Mouse (Mus musculus) heart, embryonic 13.5 days (tissue): ENCODE data around the gene Cenph. TPM values are rescaled to one million over a fixed set of nuclear protein-coding genes. Genes with fewer than 3 reads are reported as not detected.
"Not testable (repeated sequence)": the region's sequence is repeated elsewhere in the genome, so short reads cannot be mapped to it uniquely, and the experiment has no call there.

ENCODE experiments used
- ATAC-seq: fragments of 200-750 bp; cut with Nextera tagmentation; 2 replicates; pipeline ENCODE4 v1.8.0; 2017; ENCODE audit warnings: moderate TSS enrichment; ENCODE audit not compliant: insufficient number of reproducible peaks, low FRiP score, low TSS enrichment; ENCODE audit errors: extremely low read depth
- H3K27ac ChIP-seq: fragments of 300-500 bp; sonication (generic); replicated peaks from 2 replicates; pipeline ENCODE4 v1.5.1; 2015; ENCODE audit warnings: moderate library complexity, mild to moderate bottlenecking, inconsistent platforms
- H3K27me3 ChIP-seq: fragments of 300-500 bp; sonication (generic); replicated peaks from 2 replicates; pipeline ENCODE4 v1.6.1; 2015; ENCODE audit warnings: mild to moderate bottlenecking, inconsistent platforms
- H3K36me3 ChIP-seq: fragments of 300-500 bp; sonication (generic); 2 replicates; pipeline ENCODE4 v1.6.1; 2015; ENCODE audit warnings: mild to moderate bottlenecking, inconsistent platforms
- H3K4me1 ChIP-seq: fragments of 300-500 bp; sonication (generic); 2 replicates; pipeline ENCODE4 v1.6.1; 2015; ENCODE audit warnings: inconsistent platforms
- H3K4me2 ChIP-seq: fragments of 300-500 bp; sonication (generic); 2 replicates; pipeline ENCODE4 v1.6.1; 2015; ENCODE audit warnings: inconsistent platforms, mild to moderate bottlenecking, moderate library complexity
- H3K4me3 ChIP-seq: fragments of 300-500 bp; sonication (generic); 2 replicates; pipeline ENCODE4 v1.5.1; 2015; ENCODE audit warnings: moderate library complexity, mild to moderate bottlenecking, inconsistent platforms
- H3K9ac ChIP-seq: fragments of 300-500 bp; sonication (generic); 2 replicates; pipeline ENCODE4 v1.6.1; 2015; ENCODE audit warnings: inconsistent platforms, mild to moderate bottlenecking, moderate library complexity
- H3K9me3 ChIP-seq: fragments of 300-500 bp; sonication (generic); 2 replicates; pipeline ENCODE4 v1.6.1; 2016; ENCODE audit warnings: inconsistent platforms
- WGBS: fragments of 180-500 bp; shearing (Covaris S2); methylation state at CpG from one replicate; pipeline ENCODE4 v1.1.7; 2015; ENCODE audit warnings: mixed read lengths; 5-methylcytosine and 5-hydroxymethylcytosine counted together
- polyA plus RNA-seq: library from polyadenylated mRNA; unstranded; fragments of >200 nt; fragmentation: Nextera tagmentation; extraction: Ambion mirVana; gene quantifications from 2 replicates; pipeline ENCODE4 v1.2.1, GENCODE M21; 2015

The Cenph gene
- polyA plus RNA-seq, 1 experiment from 2014 or later = 20.4 TPM

DNA sequence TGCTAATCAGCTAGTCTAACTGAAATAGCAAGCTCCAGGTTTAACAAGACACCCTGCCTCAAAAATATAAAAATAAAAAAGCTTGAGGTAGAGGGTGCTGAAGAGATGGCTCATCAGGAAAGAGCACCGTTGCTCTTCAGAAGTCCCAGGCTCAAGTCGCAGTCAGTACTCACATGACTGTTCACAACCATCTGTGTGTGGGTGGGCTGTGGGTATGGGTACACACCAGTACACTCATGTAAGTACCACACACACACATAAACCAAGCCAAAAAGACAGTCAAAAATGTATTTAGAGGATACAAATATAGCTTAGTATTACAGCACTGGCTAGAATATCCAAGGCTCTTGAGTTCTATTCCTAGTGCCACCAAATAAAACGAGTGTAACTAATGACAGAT lies 29.6 kb downstream of the Cenph start:
- no peak for ATAC-seq
- peaks cover 14% of the 10 kb centered on the region for H3K4me1 ChIP-seq
- no peaks in the 10 kb centered on the region for H3K27me3 ChIP-seq
- H3K4me3 ChIP-seq = no peak overlapping the region
- H3K36me3 ChIP-seq = 0 out of 2 replicates have a peak, but pooled peaks cover 2% of the 10 kb centered on the region
- no peak overlapping the region for H3K4me2 ChIP-seq
- WGBS = 84% methylated on average over 3 of the region's 3 CpGs
- no peaks in the 10 kb centered on the region for H3K9me3 ChIP-seq
- no peak overlapping the region for H3K9ac ChIP-seq
- H3K27ac ChIP-seq = no peak overlapping the region

DNA sequence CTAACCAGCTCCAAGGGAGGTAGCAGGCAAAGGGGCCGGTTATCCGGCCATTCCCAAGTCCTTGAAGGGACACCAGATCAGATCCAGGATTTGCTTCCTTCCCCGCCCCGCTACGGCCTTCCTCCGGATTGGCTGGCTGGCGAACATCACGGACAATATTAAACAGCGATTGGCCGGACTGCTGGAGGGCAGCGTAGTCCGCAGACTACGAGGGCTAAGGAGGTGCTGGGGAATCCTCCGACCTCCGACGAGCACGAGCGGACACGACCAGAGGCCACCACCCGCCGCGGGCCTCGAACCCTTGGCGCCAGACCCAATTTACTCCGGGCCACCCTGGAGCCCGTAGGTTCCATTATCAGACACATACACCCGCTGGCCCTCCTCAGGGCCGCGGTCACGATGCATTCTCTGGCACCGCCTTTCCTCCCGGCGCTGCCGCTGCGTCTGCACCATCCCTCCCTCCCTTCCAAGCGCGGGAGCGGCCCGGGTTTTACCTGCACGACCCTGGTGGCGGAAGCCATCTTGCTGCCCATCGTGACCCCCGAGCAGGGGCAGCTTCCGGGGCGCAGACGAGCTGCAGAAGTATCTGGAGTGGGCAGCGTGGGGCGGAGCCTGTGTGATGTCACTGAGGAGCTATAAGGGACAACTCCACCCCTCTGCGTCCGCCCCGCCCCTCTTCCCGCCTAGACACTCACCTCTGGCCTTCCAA lies 31.5 kb downstream of the Cenph start, which contains the start of gene Mrps36:
TSS of gene Mrps36 (minus strand) at position 624 of the 709 bp plus-strand sequence.
- Histone ChIP-seq H3K27me3 (no peaks in the 10 kb centered on the region), H3K27ac (peak within 1 kb of the TSS; percentile 96), H3K4me1 (peaks cover 17% of the 10 kb centered on the region), H3K36me3 (peaks cover 16% of the 10 kb centered on the region), H3K4me2 (peak within 1 kb of the TSS; percentile 72), H3K9me3 (no peaks in the 10 kb centered on the region), H3K4me3 (peak within 1 kb of the TSS; percentile 65), H3K9ac (peak within 1 kb of the TSS; percentile 89)
- ATAC-seq = peak; percentile 91
- WGBS = under 1% methylated on average over 52 of the region's 52 CpGs

DNA sequence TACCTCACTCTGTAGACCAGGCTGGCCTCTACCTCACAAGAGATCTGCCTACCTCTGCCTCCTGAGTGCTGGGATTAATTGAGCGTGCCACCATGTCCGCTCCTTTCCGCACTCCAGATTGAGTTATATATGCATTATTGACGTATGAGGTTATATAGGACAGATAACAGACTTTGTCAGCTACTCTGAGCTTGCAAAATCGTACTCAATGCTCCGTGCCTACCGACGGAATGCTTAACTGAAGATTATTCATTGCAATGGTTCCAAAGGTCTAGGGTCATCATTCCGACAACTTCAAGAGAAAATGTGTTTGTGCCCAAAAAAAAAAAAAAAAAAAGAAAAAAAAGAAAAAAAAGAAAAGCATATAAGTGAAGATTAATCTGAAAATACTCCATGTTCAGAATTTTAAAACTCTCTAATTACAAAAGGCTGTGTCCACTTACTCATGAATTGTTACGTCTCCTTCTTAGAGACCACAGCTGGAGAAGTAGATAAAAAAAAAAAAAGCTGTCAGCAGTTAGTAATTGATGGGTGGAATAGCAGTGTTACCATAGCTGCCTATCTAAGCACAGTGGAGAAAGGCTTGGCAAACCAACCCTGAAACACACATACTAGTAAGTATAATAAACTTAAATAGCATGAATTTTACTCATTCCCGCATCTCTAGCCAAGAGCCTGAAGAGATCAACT lies 32.2 kb downstream of the Cenph start:
- Histone ChIP-seq H3K4me3 (peak overlapping the region; percentile 65), H3K27ac (peak overlapping the region; percentile 96), H3K36me3 (peaks cover 23% of the 10 kb centered on the region), H3K9ac (peak overlapping the region; percentile 89), H3K4me1 (peaks cover 17% of the 10 kb centered on the region), H3K9me3 (no peaks in the 10 kb centered on the region), H3K27me3 (no peaks in the 10 kb centered on the region), H3K4me2 (peak overlapping the region; percentile 72)
- ATAC-seq = 0 out of 2 replicates have a peak, but pooled peaks have one; percentile 6
- WGBS = 55% methylated on average over 11 of the region's 11 CpGs

DNA sequence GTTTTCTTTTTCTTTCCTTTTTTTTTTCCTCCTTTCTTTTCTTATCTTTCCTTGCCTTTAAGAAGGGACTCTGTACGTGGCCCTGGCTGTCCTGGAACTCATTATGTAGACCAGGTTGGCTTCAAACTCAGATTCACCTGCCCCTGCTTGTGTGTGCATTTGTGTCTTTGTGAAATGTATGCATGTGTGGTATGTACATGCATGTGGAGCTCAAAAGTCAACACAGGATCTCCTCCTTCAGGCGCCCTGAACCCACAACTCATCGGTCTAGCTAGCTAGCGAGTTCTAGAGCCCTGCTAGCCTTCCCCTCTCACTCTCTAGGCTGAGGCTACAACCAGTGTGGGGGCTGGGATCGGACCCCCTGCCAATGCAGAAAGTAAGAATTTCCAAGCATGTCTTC lies 32.9 kb downstream of the Cenph start:
- H3K36me3 ChIP-seq = peaks cover 29% of the 10 kb centered on the region
- peak overlapping the region; percentile 65; the same call in 1 of the 2 replicates for H3K4me3 ChIP-seq
- 79% methylated on average over 5 of the region's 5 CpGs for WGBS
- H3K27ac ChIP-seq = no peak overlapping the region
- H3K9me3 ChIP-seq = no peaks in the 10 kb centered on the region
- no peak for ATAC-seq
- no peaks in the 10 kb centered on the region for H3K27me3 ChIP-seq
- peak overlapping the region; percentile 72 for H3K4me2 ChIP-seq
- H3K9ac ChIP-seq = peak overlapping the region; percentile 15; the same call in 1 of the 2 replicates
- H3K4me1 ChIP-seq = peaks cover 17% of the 10 kb centered on the region

DNA sequence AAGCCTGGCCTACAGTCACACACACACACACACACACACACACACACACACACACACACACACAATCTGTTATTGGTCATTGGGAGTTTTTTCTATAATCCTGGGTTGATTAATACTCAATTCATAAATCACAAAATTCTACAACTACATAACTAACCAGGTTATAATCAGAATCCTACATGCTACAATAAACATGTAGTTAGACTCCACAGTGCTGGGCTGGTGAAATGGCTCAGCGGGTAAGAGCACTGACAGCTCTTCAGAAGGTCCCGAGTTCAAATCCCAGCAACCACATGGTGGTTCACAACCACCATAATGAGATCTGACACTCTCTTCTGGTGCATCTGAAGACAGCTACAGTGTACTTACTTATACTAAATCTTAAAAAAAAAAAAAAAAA lies 42.9 kb downstream of the Cenph start:
- Histone ChIP-seq H3K36me3 (peaks cover 38% of the 10 kb centered on the region), H3K27ac (no peak overlapping the region), H3K4me3 (no peak overlapping the region), H3K27me3 (no peaks in the 10 kb centered on the region), H3K9ac (no peak overlapping the region), H3K4me1 (peaks cover 20% of the 10 kb centered on the region), H3K4me2 (no peak overlapping the region), H3K9me3 (no peaks in the 10 kb centered on the region)
- 87% methylated on average over 2 of the region's 2 CpGs for WGBS
- no peak for ATAC-seq

DNA sequence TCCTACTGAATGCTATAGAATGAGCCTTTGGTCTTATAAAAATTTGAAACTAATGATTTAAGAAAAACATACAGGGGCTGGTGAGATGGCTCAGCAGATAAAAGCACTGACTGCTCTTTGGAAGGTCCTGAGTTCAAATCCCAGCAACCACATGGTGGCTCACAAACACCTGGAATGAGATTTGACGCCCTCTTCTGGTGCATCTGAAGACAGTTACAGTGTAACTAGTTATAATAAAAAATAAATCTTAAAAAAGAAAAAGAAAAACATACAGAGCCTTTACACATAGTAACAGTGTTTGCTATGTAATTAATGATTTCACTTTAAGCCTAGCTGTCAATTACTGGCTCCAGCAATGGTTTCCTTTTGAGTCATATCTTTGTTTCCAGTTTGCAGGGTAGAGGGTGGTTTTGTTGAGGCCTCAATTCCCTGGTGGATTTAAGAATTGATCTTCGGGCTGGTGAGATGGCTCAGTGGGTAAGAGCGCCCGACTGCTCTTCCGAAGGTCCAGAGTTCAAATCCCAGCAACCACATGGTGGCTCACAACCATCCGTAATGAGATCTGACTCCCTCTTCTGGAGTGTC lies 44.1 kb downstream of the Cenph start:
- ATAC-seq, H3K9me3 ChIP-seq, H3K9ac ChIP-seq, H3K27me3 ChIP-seq: not testable (repeated sequence)
- Histone ChIP-seq H3K36me3 (peaks cover 44% of the 10 kb centered on the region), H3K4me3 (peak overlapping the region; percentile 75), H3K4me1 (peaks cover 26% of the 10 kb centered on the region), H3K4me2 (peak overlapping the region; percentile 69), H3K27ac (peak overlapping the region; percentile 98; the same call in 1 of the 2 replicates)
- 89% methylated on average over 6 of the region's 6 CpGs for WGBS

DNA sequence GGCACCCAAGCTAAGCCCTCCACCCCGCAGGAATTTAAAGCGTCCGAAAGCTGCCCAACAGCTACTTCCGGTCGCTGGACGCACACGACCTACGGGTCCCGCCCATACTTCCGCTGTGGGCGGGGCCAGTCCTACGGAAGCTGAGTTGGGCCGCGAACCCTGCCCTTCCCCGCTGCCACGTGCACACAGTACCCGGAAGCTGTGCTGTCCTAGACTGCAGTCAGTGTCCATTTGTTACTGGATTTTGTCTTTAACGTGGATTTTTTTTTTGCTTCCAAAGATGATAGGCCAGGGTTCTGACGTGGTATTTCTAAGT lies 44.9 kb downstream of the Cenph start, which contains the start of gene Cdk7:
TSS of gene Cdk7 (minus strand) at position 79 of the 316 bp plus-strand sequence.
- peak within 1 kb of the TSS; percentile 75 for H3K4me3 ChIP-seq
- H3K9me3 ChIP-seq = no peaks in the 10 kb centered on the region
- WGBS = 0% methylated on average over 19 of the region's 19 CpGs
- peak within 1 kb of the TSS; percentile 98 for H3K27ac ChIP-seq
- peaks cover 31% of the 10 kb centered on the region for H3K4me1 ChIP-seq
- H3K27me3 ChIP-seq = no peaks in the 10 kb centered on the region
- H3K9ac ChIP-seq = peak within 1 kb of the TSS; percentile 94
- H3K4me2 ChIP-seq = peak within 1 kb of the TSS; percentile 69
- H3K36me3 ChIP-seq = peaks cover 43% of the 10 kb centered on the region
- ATAC-seq = peak; percentile 95

DNA sequence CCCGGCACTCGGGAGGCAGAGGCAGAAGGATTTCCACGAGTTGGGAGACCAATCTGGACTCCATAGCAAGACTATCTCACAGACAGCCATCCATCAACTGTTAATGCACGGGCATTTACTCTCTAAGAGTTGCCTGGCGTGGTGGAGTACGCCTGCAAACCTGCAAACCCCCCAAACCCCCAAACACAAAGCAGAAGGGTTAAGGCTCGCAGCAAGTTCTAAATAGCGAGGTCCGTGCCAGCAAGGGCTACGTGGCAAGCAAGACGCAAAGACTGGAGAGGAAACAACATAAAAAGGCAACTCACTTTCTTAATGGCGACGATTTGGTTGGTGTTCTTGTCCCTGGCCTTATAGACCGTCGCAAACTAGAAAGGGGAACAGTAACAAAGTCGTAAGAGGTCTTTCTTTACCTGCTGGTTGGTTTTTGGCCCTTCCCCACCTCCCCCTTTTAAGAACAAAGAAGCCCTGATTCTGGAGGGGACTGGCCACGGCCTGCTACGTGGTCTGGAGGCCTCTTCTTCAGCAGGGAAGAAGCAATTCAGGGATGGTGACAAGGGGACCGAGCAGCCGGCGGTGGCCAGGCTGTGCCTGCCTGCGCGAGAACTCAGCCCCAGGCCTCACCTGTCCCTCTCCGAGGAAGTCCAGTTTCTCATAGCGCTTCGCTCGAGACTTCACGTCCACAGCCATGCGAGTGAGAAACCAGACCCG lies 45.4 kb downstream of the Cenph start:
- Histone ChIP-seq H3K27me3 (no peaks in the 10 kb centered on the region), H3K4me2 (peak overlapping the region; percentile 69), H3K4me1 (peaks cover 36% of the 10 kb centered on the region), H3K4me3 (peak overlapping the region; percentile 75), H3K27ac (peak overlapping the region; percentile 98), H3K9ac (peak overlapping the region; percentile 94), H3K36me3 (peaks cover 41% of the 10 kb centered on the region), H3K9me3 (no peaks in the 10 kb centered on the region)
- ATAC-seq = no peak; the same call in 1 of the 2 replicates
- WGBS = under 1% methylated on average over 30 of the region's 30 CpGs

DNA sequence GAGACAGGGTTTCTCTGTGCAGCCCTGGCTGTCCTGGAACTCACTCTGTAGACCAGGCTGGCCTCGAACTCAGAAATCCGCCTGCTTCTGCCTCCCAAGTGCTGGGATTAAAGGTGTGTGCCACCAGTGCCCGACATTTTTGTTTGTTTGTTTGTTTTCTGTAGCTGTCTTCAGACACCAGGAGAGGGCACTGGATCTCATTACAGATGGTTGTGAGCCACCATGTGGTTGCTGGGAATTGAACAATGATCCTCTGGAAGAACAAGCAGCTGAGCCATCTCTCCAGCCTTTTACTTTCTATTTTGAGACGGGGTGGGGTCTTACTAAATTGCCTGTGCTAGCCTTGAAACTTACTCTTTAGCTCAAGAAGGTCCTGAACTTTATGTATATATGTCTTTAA lies 47.2 kb downstream of the Cenph start:
- Histone ChIP-seq H3K4me1 (peaks cover 51% of the 10 kb centered on the region), H3K27ac (peak overlapping the region; percentile 2; the same call in 1 of the 2 replicates), H3K4me2 (peak overlapping the region; percentile 69), H3K36me3 (peaks cover 41% of the 10 kb centered on the region), H3K9ac (peak overlapping the region; percentile 94; the same call in 1 of the 2 replicates)
- not testable (repeated sequence) for ATAC-seq, H3K9me3 ChIP-seq, H3K4me3 ChIP-seq, H3K27me3 ChIP-seq
- 87% methylated on average over 4 of the region's 4 CpGs for WGBS

DNA sequence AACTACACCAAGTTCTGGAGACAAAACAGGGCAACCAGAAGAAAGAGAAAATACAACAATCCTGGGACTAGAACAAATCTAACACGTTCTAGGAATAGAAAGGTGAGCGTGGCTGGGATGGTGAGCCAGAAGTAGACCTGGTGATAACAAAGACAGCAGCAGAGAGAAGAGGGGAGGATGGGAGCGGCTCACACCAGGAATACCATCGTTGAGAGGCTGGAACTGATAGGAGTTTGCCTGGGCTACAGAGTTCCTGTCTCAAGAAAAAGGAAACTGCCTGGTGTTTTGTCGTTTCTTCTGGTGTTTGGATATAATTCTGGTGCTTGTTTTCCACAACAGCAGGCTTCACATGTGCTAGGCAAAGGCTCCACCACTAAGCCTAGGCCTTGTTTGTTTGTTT lies 47.6 kb downstream of the Cenph start:
- no peak overlapping the region for H3K4me3 ChIP-seq
- 0 out of 2 replicates have a peak overlapping the region, but pooled peaks have one; percentile 8 for H3K9ac ChIP-seq
- 40% methylated on average over 5 of the region's 5 CpGs for WGBS
- no peaks in the 10 kb centered on the region for H3K9me3 ChIP-seq
- H3K4me2 ChIP-seq = peak overlapping the region; percentile 69
- H3K27me3 ChIP-seq = no peaks in the 10 kb centered on the region
- peaks cover 44% of the 10 kb centered on the region for H3K36me3 ChIP-seq
- peak overlapping the region; percentile 2 for H3K27ac ChIP-seq
- ATAC-seq = no peak
- peaks cover 51% of the 10 kb centered on the region for H3K4me1 ChIP-seq

DNA sequence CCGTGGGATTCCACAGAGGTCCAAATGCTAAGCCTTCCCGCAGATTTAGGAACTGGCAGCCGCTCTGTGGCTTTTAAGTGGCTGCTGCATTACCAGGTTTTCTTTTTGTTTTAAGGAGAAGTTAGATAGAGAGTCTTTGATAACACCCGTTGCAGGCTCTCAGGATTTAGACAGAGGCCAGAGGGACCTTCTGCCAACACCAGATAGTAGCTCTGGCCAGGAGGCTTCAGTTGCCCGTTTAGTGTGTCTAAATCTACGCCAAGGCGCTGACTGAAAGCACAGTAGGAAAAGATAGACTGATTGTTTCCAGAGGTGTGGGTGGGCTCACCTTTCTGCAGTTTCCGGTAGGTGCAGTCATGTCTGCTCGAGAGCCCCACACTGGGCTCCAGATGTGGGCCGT lies 50.5 kb downstream of the Cenph start:
- peak overlapping the region; percentile 63 for H3K27ac ChIP-seq

More for the DNA sequence above, 50.5 kb downstream of the Cenph start:
- H3K36me3 ChIP-seq = peaks cover 69% of the 10 kb centered on the region
- no peaks in the 10 kb centered on the region for H3K27me3 ChIP-seq
- H3K4me3 ChIP-seq = no peak overlapping the region
- peak overlapping the region; percentile 25; the same call in 1 of the 2 replicates for H3K4me2 ChIP-seq
- H3K9me3 ChIP-seq = no peaks in the 10 kb centered on the region
- 40% methylated on average over 10 of the region's 10 CpGs for WGBS
- peak overlapping the region; percentile 37; the same call in 1 of the 2 replicates for H3K9ac ChIP-seq
- peaks cover 51% of the 10 kb centered on the region for H3K4me1 ChIP-seq
- no peak for ATAC-seq
